Mouse (Mus musculus) stomach, postnatal 0 days (tissue): ENCODE measurements around the gene Rbms3. TPM values are rescaled to one million over a fixed set of nuclear protein-coding genes. Genes with fewer than 3 reads are reported as not detected.

ENCODE experiments used
- ATAC-seq: fragments of 200-750 bp; cut with Nextera tagmentation; 2 replicates; pipeline ENCODE4 v1.8.0; 2017; ENCODE audit not compliant: low FRiP score, low TSS enrichment
- DNase-seq: peaks from one replicate; pipeline ENCODE4 v3.0.0-alpha.2; 2016; ENCODE audit warnings: low spot score
- H3K27ac ChIP-seq: fragments of 300-500 bp; sonication (generic); replicated peaks from 2 replicates; pipeline ENCODE4 v1.5.1; 2014; ENCODE audit warnings: mild to moderate bottlenecking, control low read depth
- H3K27me3 ChIP-seq: fragments of 300-500 bp; sonication (generic); 2 replicates; pipeline ENCODE4 v1.6.1; 2014; ENCODE audit warnings: low read length; ENCODE audit not compliant: control insufficient read depth, insufficient read depth
- H3K36me3 ChIP-seq: fragments of 300-500 bp; sonication (generic); 2 replicates; pipeline ENCODE4 v1.6.1; 2014; ENCODE audit warnings: low read length, mixed read lengths; ENCODE audit not compliant: control insufficient read depth, insufficient read depth
- H3K4me1 ChIP-seq: fragments of 300-500 bp; sonication (generic); replicated peaks from 2 replicates; pipeline ENCODE4 v1.6.1; 2014; ENCODE audit warnings: antibody characterized with exemption; ENCODE audit not compliant: control insufficient read depth, insufficient read depth
- H3K4me2 ChIP-seq: fragments of 300-500 bp; sonication (generic); replicated peaks from 2 replicates; pipeline ENCODE4 v1.6.1; 2014; ENCODE audit warnings: low read depth, mild to moderate bottlenecking, control low read depth, moderate library complexity
- H3K4me3 ChIP-seq: fragments of 300-500 bp; sonication (generic); 2 replicates; pipeline ENCODE4 v1.5.1; 2014; ENCODE audit warnings: low read depth, low read length, control low read depth
- H3K9ac ChIP-seq: fragments of 300-500 bp; sonication (generic); 2 replicates; pipeline ENCODE4 v1.6.1; 2014; ENCODE audit warnings: mild to moderate bottlenecking, low read length, control low read depth, mixed read lengths
- H3K9me3 ChIP-seq: fragments of 300-500 bp; sonication (generic); 2 replicates; pipeline ENCODE4 v1.6.1; 2016; ENCODE audit warnings: low read length; ENCODE audit not compliant: control insufficient read depth
- CTCF ChIP-seq: IDR thresholded peaks from 2 replicates; pipeline ENCODE4 v1.5.1; 2016; ENCODE audit warnings: antibody characterized with exemption, low read depth, mild to moderate bottlenecking, moderate library complexity
- EP300 ChIP-seq: optimal IDR thresholded peaks from 2 replicates; pipeline ENCODE3; 2016; ENCODE audit warnings: antibody characterized with exemption
- WGBS: fragments of 180-500 bp; shearing (Covaris S2); extraction: QIAGEN DNeasy Blood & Tissue Kit; methylation state at CpG from one replicate; pipeline ENCODE4 v1.1.7; 2014; 5-methylcytosine and 5-hydroxymethylcytosine counted together
- polyA plus RNA-seq: library from polyadenylated mRNA; unstranded; fragments of >200 nt; fragmentation: Nextera tagmentation; extraction: Ambion mirVana; gene quantifications from 2 replicates; pipeline ENCODE4 v1.2.1, GENCODE M21; 2015

Rbms3 gene
- polyA plus RNA-seq, 1 experiment from 2014 or later, result 20.9 TPM

DNA sequence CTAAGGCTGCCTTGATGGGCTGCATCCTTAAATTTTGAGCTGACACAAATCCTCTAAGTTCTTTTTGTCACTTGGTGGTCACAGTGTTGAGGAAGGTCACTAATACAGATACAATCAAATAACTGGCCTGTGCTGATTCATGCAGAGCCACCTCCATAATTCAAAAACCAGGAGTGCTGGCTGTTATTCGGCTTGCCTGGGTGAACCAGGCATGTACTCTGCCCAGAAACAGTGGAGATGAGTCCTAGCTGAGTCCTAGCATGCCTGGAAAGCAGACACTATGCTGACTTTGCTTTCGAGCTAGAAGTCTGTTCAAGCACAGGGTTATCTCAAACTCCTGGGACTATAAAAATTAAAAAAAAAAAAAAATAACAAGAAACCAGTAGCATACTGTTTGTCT lies 972.6 kb downstream of the Rbms3 start:
- ATAC-seq (no peak), DNase-seq (no peak)
- Histone ChIP-seq H3K36me3 (no peaks in the 10 kb centered on the region), H3K4me3 (no peak overlapping the region), H3K4me2 (no peak overlapping the region), H3K9me3 (no peaks in the 10 kb centered on the region), H3K27ac (no peak overlapping the region), H3K9ac (no peak overlapping the region), H3K4me1 (no peaks in the 10 kb centered on the region), H3K27me3 (no peaks in the 10 kb centered on the region)
- no peak for TF ChIP-seq EP300
- TF ChIP-seq CTCF, result no peak
- 87% methylated on average over 2 of the region's 2 CpGs for WGBS

DNA sequence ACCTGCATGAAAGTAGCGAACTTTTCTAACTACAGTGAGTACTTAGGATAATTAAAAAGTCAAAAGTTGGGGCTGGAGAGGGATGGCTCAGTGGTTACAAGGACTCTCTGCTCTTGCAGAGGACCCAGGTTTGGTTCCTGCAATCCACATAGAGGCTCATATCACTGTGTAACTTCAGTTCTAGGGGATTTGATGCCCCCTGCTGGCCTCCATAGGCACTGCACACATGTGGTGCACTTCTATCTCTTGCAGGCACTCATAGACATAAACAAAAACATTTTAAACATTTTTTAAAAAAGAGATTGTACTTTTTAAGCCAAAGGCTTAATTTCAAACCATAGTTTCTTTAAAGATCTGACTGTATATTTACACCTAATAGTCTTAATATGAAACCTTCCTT lies 978.3 kb downstream of the Rbms3 start:
- H3K27me3 ChIP-seq, result no peaks in the 10 kb centered on the region
- H3K9me3 ChIP-seq, result no peaks in the 10 kb centered on the region
- no peak for DNase-seq
- no peak for ATAC-seq
- H3K9ac ChIP-seq, result no peak overlapping the region
- H3K27ac ChIP-seq, result no peak overlapping the region
- WGBS, result 100% methylated on average over 1 of the region's 1 CpGs
- no peak overlapping the region for H3K4me2 ChIP-seq
- no peak overlapping the region for H3K4me3 ChIP-seq
- peak; percentile 42 for TF ChIP-seq CTCF
- TF ChIP-seq EP300, result no peak
- H3K4me1 ChIP-seq, result no peaks in the 10 kb centered on the region
- H3K36me3 ChIP-seq, result no peaks in the 10 kb centered on the region

DNA sequence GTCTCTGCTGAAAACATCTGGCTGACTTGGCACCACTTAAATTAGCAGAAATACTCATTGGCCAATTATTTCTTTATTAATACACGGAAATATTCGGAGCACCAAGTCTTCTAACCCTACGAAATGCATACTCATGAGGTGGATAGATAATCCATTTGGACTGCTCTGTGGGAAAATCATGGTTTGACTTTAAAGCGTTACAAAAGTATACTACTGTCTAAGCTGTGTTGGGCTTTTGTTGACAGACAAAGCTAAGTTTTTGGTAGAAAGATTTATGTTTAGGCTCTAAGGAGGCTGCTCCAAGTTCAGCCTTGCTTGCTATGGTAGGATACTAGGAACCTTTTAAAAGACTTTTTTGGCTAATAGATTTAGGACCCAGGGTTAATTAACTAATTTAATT lies 979.8 kb downstream of the Rbms3 start:
- no peak overlapping the region for H3K9ac ChIP-seq
- no peaks in the 10 kb centered on the region for H3K27me3 ChIP-seq
- TF ChIP-seq EP300 (no peak), CTCF (no peak)
- no peak overlapping the region for H3K4me3 ChIP-seq
- ATAC-seq (no peak), DNase-seq (no peak)
- no peaks in the 10 kb centered on the region for H3K36me3 ChIP-seq
- no peaks in the 10 kb centered on the region for H3K4me1 ChIP-seq
- no peak overlapping the region for H3K27ac ChIP-seq
- H3K4me2 ChIP-seq, result no peak overlapping the region
- WGBS, result 62% methylated on average over 4 of the region's 4 CpGs
- H3K9me3 ChIP-seq, result no peaks in the 10 kb centered on the region

DNA sequence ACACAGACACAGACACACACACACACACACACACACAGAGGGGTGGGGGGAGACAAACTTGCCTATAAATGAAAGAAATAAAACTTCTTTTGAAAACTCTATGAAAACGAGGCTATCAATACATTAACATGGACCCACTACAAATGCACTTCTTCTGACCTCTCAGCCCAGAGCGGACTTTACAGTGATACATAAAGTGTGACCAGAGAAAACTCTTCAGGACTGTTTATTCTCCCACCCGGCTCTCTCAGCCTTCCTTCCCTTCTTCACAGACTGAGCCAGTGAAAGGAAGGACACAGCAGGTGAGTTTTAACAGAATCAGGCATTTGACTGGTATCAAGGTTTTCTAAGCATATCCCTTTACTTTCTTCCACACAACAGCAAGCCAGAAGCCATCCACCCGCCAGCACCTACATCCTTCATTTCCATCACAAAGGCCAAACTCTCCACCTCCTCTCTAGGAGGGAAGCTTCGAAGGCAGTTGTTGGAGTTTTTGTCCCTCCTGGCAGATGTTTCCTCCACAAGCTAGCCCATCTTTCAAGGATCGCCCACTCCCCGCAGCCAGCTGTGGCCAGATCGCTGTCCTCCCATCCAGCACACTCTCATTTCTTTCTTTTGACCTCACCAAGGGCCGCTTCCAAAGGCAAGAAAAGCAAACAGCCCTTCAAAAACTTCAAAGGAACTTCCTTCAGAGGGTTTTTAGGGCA lies 980.5 kb downstream of the Rbms3 start:
- DNase-seq (no peak), ATAC-seq (no peak)
- Histone ChIP-seq H3K9me3 (no peaks in the 10 kb centered on the region), H3K36me3 (no peaks in the 10 kb centered on the region), H3K27me3 (no peaks in the 10 kb centered on the region), H3K4me1 (no peaks in the 10 kb centered on the region), H3K27ac (no peak overlapping the region), H3K4me2 (no peak overlapping the region), H3K4me3 (no peak overlapping the region), H3K9ac (no peak overlapping the region)
- 31% methylated on average over 9 of the region's 9 CpGs for WGBS
- no peak for TF ChIP-seq EP300
- TF ChIP-seq CTCF, result no peak

DNA sequence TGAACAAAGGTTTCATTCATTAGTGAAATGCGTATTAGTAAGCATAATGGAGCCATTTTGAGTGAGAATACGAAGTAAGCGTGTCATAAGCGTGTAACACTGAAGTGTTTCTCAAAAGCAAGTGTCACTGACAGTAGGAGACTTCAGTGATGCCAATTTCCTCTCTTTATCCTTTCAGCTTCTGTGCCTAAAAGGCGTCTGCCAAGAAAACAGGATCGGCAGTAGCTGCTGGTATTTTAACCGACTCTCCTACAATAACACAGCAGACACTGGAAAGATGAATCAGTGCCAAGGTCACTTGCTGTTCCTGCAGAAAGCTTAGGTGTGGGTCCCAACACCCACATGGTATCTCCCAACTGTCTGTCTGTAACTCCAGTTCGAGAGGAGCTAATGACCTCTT lies 985.1 kb downstream of the Rbms3 start:
- H3K27ac ChIP-seq, result no peak overlapping the region
- H3K36me3 ChIP-seq, result no peaks in the 10 kb centered on the region
- TF ChIP-seq EP300, result no peak
- TF ChIP-seq CTCF, result no peak
- H3K9me3 ChIP-seq, result no peaks in the 10 kb centered on the region
- no peaks in the 10 kb centered on the region for H3K27me3 ChIP-seq
- no peak overlapping the region for H3K9ac ChIP-seq
- WGBS, result 70% methylated on average over 8 of the region's 8 CpGs
- no peak overlapping the region for H3K4me3 ChIP-seq
- H3K4me2 ChIP-seq, result no peak overlapping the region
- no peak for DNase-seq
- no peak for ATAC-seq
- peaks cover 7% of the 10 kb centered on the region for H3K4me1 ChIP-seq

DNA sequence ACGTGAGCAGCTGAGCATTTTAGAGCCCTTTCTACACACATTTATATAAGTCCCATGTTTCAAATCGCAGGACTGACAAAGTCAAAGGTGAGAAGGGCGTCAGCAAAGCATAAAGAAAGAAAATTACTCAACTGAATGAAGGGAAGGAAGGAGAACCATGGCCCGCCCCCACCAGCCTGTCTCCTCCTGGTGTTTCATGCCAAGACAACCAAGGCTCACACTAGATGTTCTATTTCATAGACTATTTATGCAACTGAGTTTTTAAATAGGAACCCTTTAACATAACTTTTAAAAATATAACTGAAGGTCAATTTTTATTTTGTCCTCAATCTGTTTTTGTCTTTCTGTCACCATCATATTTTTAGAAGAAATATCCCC lies 989.4 kb downstream of the Rbms3 start:
- TF ChIP-seq CTCF, result no peak
- no peak for TF ChIP-seq EP300
- no peak overlapping the region for H3K9ac ChIP-seq
- ATAC-seq (no peak; the same call in 1 of the 2 replicates), DNase-seq (no peak)
- WGBS, result 35% methylated on average over 4 of the region's 4 CpGs
- H3K4me1 ChIP-seq, result peaks cover 8% of the 10 kb centered on the region
- H3K36me3 ChIP-seq, result no peaks in the 10 kb centered on the region
- peak overlapping the region; percentile 45; the same call in 1 of the 2 replicates for H3K27ac ChIP-seq
- H3K9me3 ChIP-seq, result no peaks in the 10 kb centered on the region
- H3K27me3 ChIP-seq, result no peaks in the 10 kb centered on the region
- no peak overlapping the region for H3K4me2 ChIP-seq
- no peak overlapping the region for H3K4me3 ChIP-seq
